Mouse (Mus musculus) limb, embryonic 15.5 days (tissue): ENCODE measurements at regions not wholly inside any gene's neighbourhood (a gene's known extent, or its start where the extent isn't known, plus 50 kb on each side); places are given as distances from the start of the nearest gene placed in this dataset.

ENCODE experiments used
- ATAC-seq: fragments of 200-750 bp; cut with Nextera tagmentation; 2 replicates; pipeline ENCODE4 v1.8.0; 2017; ENCODE audit warnings: low read depth, moderate TSS enrichment; ENCODE audit not compliant: insufficient number of reproducible peaks, low FRiP score, low TSS enrichment
- H3K27ac ChIP-seq: fragments of 300-500 bp; sonication (generic); 2 replicates; pipeline ENCODE4 v1.5.1; 2015; ENCODE audit warnings: moderate library complexity, mild to moderate bottlenecking, inconsistent platforms
- H3K27me3 ChIP-seq: fragments of 300-500 bp; sonication (generic); 2 replicates; pipeline ENCODE4 v1.6.1; 2015; ENCODE audit warnings: inconsistent platforms
- H3K36me3 ChIP-seq: fragments of 300-500 bp; sonication (generic); 2 replicates; pipeline ENCODE4 v1.6.1; 2015; ENCODE audit warnings: inconsistent platforms
- H3K4me1 ChIP-seq: fragments of 300-500 bp; sonication (generic); 2 replicates; pipeline ENCODE4 v1.6.1; 2015; ENCODE audit warnings: inconsistent platforms
- H3K4me2 ChIP-seq: fragments of 300-500 bp; sonication (generic); 2 replicates; pipeline ENCODE4 v1.6.1; 2015; ENCODE audit warnings: mild to moderate bottlenecking, inconsistent platforms
- H3K4me3 ChIP-seq: fragments of 300-500 bp; sonication (generic); 2 replicates; pipeline ENCODE4 v1.5.1; 2015; ENCODE audit warnings: mild to moderate bottlenecking, inconsistent platforms
- H3K9ac ChIP-seq: fragments of 300-500 bp; sonication (generic); 2 replicates; pipeline ENCODE4 v1.6.1; 2015; ENCODE audit warnings: inconsistent platforms
- H3K9me3 ChIP-seq: fragments of 300-500 bp; sonication (generic); 2 replicates; pipeline ENCODE4 v1.6.1; 2016; ENCODE audit warnings: inconsistent platforms
- WGBS: fragments of 180-500 bp; shearing (Covaris S2); methylation state at CpG from one replicate; pipeline ENCODE4 v1.1.7; 2015; 5-methylcytosine and 5-hydroxymethylcytosine counted together

- H3K9ac ChIP-seq = no peak overlapping the region
- H3K27me3 ChIP-seq = no peaks in the 10 kb centered on the region
- no peaks in the 10 kb centered on the region for H3K4me1 ChIP-seq
- no peak for ATAC-seq
- H3K36me3 ChIP-seq = no peaks in the 10 kb centered on the region
- no peak overlapping the region for H3K4me3 ChIP-seq
- 18% methylated on average over 2 of the region's 2 CpGs for WGBS
- H3K27ac ChIP-seq = no peak overlapping the region
- no peaks in the 10 kb centered on the region for H3K9me3 ChIP-seq
- no peak overlapping the region for H3K4me2 ChIP-seq
Measured at GRCm38 (mm10) chr14:114821098-114821594, 270.9 kb upstream of the Gpc5 start.

DNA sequence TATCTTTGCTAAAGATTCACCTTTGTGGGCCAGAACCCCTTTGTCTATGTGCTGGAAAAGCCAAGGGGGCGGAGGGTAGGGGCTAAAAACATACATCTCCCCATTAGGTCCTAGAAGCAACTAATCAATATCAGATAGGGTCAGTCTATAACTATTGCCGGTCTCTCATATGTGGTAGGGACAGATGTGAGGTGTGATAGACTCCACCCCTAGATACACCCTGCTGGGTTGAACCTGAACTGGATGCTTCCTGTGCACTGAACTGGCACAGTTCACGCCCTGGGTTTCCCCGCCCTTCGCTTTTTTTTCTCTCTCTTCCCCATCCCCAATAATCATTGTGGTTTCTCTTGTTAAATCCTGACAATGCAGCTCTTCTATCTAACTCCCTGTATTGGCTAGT is 270.3 kb upstream of the Gpc5 start:
- ATAC-seq = no peak
- 85% methylated on average over 5 of the region's 5 CpGs for WGBS
- no peak overlapping the region for H3K4me3 ChIP-seq
- no peaks in the 10 kb centered on the region for H3K9me3 ChIP-seq
- no peak overlapping the region for H3K4me2 ChIP-seq
- no peaks in the 10 kb centered on the region for H3K4me1 ChIP-seq
- H3K36me3 ChIP-seq = no peaks in the 10 kb centered on the region
- H3K9ac ChIP-seq = no peak overlapping the region
- no peaks in the 10 kb centered on the region for H3K27me3 ChIP-seq
- no peak overlapping the region for H3K27ac ChIP-seq

- ATAC-seq = no peak
- whole genome bisulfite sequencing = 49% methylated on average over 10 of the region's 10 CpGs
- H3K4me3 ChIP-seq = no peak overlapping the region
- H3K9ac ChIP-seq = no peak overlapping the region
- H3K4me2 ChIP-seq = no peak overlapping the region
- no peak overlapping the region for H3K27ac ChIP-seq
- no peaks in the 10 kb centered on the region for H3K4me1 ChIP-seq
- H3K9me3 ChIP-seq = no peaks in the 10 kb centered on the region
- H3K27me3 ChIP-seq = no peaks in the 10 kb centered on the region
- H3K36me3 ChIP-seq = no peaks in the 10 kb centered on the region
Measured at GRCm38 (mm10) chr14:114826662-114827321, 265.2 kb upstream of the Gpc5 start.

GRCm38 (mm10) chr14:114829310-114829709 is 262.7 kb upstream of the Gpc5 start:
- no peak overlapping the region for H3K4me2 ChIP-seq
- no peak overlapping the region for H3K27ac ChIP-seq
- no peaks in the 10 kb centered on the region for H3K36me3 ChIP-seq
- no peaks in the 10 kb centered on the region for H3K9me3 ChIP-seq
- no peak overlapping the region for H3K9ac ChIP-seq
- no peak for ATAC-seq
- no peaks in the 10 kb centered on the region for H3K4me1 ChIP-seq
- H3K27me3 ChIP-seq = no peaks in the 10 kb centered on the region
- H3K4me3 ChIP-seq = no peak overlapping the region
- WGBS = 17% methylated on average over 2 of the region's 2 CpGs

DNA sequence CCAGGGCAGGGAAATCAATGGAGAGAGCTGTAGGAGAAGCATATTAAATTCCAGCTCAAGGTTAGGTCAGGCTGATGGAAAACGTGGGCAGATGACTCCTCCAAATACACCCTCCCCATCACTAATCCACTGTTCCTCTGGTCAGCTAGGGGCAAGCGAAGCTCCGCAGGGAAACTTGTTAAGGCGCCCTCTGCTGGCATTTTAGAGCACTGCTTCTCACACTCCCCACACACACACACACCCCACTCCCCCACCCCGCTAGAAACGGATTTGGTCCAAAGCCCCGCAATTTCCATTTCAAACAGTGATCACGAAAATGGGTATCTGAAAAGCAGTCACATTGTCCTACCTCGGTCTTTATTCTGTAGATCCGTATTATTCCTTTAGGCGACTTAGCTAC is 259.0 kb upstream of the Gpc5 start:
- H3K9me3 ChIP-seq = no peaks in the 10 kb centered on the region
- H3K36me3 ChIP-seq = no peaks in the 10 kb centered on the region
- WGBS = 64% methylated on average over 11 of the region's 11 CpGs
- no peaks in the 10 kb centered on the region for H3K27me3 ChIP-seq
- no peak overlapping the region for H3K4me2 ChIP-seq
- no peak overlapping the region for H3K4me3 ChIP-seq
- H3K4me1 ChIP-seq = no peaks in the 10 kb centered on the region
- ATAC-seq = no peak
- no peak overlapping the region for H3K27ac ChIP-seq
- H3K9ac ChIP-seq = no peak overlapping the region

DNA sequence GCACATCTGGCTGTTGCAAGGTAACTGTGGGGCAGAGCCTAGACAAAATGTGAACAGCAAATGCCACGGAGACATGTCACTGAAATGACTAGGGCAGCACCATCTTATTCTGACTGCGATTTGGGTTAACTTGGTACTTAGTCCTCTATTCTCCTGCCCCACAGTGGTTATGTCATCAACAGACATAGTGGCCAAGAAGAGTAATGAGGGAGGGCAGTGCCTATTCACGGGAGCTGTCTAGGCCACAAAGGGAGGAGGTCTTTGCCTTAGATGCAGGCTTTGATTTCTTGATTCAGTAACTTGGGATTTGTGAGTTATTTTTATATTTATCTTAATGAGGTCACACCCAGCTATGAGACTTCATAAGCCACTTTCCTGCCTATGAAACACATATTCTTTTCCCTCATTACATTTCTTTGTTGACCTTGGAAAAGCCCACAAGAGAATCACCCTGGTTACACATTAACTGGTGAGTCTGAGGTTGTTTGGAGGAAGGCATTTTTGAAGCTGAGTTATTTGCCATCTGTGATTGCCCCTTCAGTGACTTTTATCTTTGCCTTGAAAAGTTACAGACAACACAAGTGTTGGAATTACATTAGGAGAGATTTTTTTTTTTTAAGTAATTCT is 255.2 kb upstream of the Gpc5 start:
- Histone ChIP-seq H3K9me3 (no peaks in the 10 kb centered on the region), H3K9ac (no peak overlapping the region), H3K36me3 (no peaks in the 10 kb centered on the region), H3K27ac (no peak overlapping the region), H3K4me3 (no peak overlapping the region), H3K27me3 (no peaks in the 10 kb centered on the region), H3K4me1 (0 out of 2 replicates have a peak, but pooled peaks cover 3% of the 10 kb centered on the region), H3K4me2 (no peak overlapping the region)
- 70% methylated on average over 3 of the region's 3 CpGs for WGBS
- ATAC-seq = no peak

DNA sequence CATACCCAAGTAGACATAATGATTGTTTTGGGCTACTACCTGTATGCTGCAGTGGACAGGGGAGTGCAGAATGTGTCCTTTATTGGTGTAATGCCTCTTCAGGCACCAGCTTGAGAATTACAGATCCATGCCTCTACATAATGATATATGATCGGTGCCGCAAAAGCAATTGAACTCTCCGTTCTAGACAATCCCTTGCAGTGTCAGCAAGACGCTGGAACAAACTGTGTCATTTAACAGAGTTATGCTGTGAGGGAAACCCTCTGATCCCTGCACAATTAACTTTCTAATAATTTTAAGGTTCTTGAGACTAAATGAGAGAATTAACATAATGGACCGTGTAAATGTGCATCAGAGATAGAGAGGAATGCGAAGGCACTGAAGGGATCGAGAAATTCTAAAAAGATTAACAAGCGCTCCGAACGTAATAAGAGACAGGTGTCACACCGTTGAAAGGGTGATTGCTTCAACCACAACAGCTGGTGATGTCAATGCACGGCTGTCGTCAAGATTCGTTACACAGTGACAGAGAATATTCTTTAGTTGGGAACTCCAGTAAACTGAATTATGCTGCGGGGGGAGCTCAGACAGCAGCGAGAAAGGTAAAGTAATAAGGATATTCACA is 254.3 kb upstream of the Gpc5 start:
- no peak overlapping the region for H3K9ac ChIP-seq
- H3K4me3 ChIP-seq = no peak overlapping the region
- no peaks in the 10 kb centered on the region for H3K36me3 ChIP-seq
- 0 out of 2 replicates have a peak, but pooled peaks cover 3% of the 10 kb centered on the region for H3K4me1 ChIP-seq
- H3K9me3 ChIP-seq = no peaks in the 10 kb centered on the region
- no peak for ATAC-seq
- 23% methylated on average over 16 of the region's 16 CpGs for WGBS
- H3K27ac ChIP-seq = no peak overlapping the region
- no peak overlapping the region for H3K4me2 ChIP-seq
- H3K27me3 ChIP-seq = no peaks in the 10 kb centered on the region

DNA sequence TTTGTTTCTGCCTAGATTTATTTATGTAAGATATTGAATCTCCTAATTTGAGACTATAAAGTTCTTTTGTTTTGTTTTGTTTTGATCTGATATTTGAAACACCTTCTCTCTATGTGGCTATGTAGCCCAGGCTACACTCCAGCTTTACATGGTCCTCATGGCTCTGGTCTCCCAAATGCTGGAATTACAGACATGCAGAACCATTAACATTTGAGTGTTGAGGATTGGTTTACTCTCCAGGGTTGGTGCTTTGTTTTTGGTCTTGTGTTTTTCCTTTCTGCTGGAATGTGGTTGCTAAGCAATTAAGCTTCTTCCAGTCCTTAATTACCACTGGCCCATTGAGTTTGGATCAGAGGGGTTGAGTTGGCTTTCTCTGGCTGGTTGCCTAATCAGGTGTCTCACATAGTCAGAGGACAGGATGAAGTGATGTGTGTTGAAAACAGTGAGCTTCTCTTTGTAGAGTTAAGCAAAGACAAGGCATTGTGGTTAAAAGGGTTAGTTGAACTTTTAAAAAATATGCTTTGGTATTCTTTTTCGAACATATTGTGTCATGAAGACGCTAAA is 252.6 kb upstream of the Gpc5 start:
- no peaks in the 10 kb centered on the region for H3K9me3 ChIP-seq
- H3K27me3 ChIP-seq = no peaks in the 10 kb centered on the region
- no peak overlapping the region for H3K4me2 ChIP-seq
- 80% methylated on average over 2 of the region's 2 CpGs for WGBS
- H3K36me3 ChIP-seq = no peaks in the 10 kb centered on the region
- H3K9ac ChIP-seq = no peak overlapping the region
- H3K27ac ChIP-seq = no peak overlapping the region
- no peak overlapping the region for H3K4me3 ChIP-seq
- ATAC-seq = no peak
- H3K4me1 ChIP-seq = 0 out of 2 replicates have a peak, but pooled peaks cover 3% of the 10 kb centered on the region

- H3K4me2 ChIP-seq = no peak overlapping the region
- H3K4me3 ChIP-seq = no peak overlapping the region
- no peaks in the 10 kb centered on the region for H3K36me3 ChIP-seq
- H3K27ac ChIP-seq = no peak overlapping the region
- H3K9me3 ChIP-seq = no peaks in the 10 kb centered on the region
- no peak overlapping the region for H3K9ac ChIP-seq
- no peaks in the 10 kb centered on the region for H3K27me3 ChIP-seq
- ATAC-seq = no peak
- WGBS = 62% methylated on average over 5 of the region's 5 CpGs
- 0 out of 2 replicates have a peak, but pooled peaks cover 3% of the 10 kb centered on the region for H3K4me1 ChIP-seq
Measured at GRCm38 (mm10) chr14:114840766-114841165, 251.2 kb upstream of the Gpc5 start.

DNA sequence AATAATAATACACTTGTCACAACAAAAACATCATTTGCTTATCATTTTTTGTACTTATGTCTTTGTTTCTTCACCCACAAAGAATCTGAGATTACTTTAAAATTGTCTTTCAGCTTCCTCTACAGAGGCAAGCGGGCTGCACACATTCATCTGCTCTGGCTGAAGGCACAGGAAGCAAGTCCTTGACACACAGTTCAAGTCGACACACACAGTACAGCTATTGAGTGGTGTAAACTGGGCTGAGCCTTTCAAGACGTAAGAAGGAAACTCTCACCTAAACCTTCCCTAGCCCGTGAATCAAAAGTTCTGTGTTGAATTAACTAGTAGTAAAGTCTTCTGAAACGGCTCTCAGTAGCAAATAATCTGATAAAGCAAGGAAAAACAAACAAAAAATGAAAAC is 250.5 kb upstream of the Gpc5 start:
- H3K9ac ChIP-seq = no peak overlapping the region
- no peak overlapping the region for H3K4me3 ChIP-seq
- H3K27ac ChIP-seq = no peak overlapping the region
- H3K36me3 ChIP-seq = no peaks in the 10 kb centered on the region
- ATAC-seq = no peak
- 38% methylated on average over 5 of the region's 5 CpGs for WGBS
- H3K27me3 ChIP-seq = no peaks in the 10 kb centered on the region
- no peaks in the 10 kb centered on the region for H3K9me3 ChIP-seq
- 0 out of 2 replicates have a peak, but pooled peaks cover 3% of the 10 kb centered on the region for H3K4me1 ChIP-seq
- no peak overlapping the region for H3K4me2 ChIP-seq

DNA sequence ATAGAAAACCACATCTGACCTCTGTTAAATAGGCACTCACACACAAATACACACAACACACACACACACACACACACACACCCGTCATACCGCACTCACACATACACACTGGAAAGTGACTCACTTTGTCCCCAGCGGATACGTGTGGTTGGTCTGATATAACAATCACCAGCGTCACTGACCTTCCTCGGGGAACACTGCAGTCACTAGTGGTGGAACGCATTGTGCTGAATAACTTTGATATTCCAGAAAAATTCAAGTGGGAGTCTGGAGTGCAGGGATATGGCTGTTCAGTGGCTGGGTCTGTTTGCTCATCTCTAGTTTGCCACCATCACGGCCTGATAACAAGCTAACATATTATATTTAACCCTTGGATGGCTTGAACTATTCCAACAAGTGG is 249.7 kb upstream of the Gpc5 start:
- Histone ChIP-seq H3K4me1 (0 out of 2 replicates have a peak, but pooled peaks cover 3% of the 10 kb centered on the region), H3K27me3 (no peaks in the 10 kb centered on the region), H3K9ac (no peak overlapping the region), H3K36me3 (no peaks in the 10 kb centered on the region), H3K4me3 (no peak overlapping the region), H3K27ac (no peak overlapping the region), H3K9me3 (no peaks in the 10 kb centered on the region), H3K4me2 (no peak overlapping the region)
- no peak for ATAC-seq
- WGBS = 85% methylated on average over 8 of the region's 8 CpGs
